Mouse (Mus musculus): ENCODE measurements around the gene Akna.
A peak's percentile ranks its signal among the peaks of the same experiment; 100 is the strongest.

The Akna gene

DNA sequence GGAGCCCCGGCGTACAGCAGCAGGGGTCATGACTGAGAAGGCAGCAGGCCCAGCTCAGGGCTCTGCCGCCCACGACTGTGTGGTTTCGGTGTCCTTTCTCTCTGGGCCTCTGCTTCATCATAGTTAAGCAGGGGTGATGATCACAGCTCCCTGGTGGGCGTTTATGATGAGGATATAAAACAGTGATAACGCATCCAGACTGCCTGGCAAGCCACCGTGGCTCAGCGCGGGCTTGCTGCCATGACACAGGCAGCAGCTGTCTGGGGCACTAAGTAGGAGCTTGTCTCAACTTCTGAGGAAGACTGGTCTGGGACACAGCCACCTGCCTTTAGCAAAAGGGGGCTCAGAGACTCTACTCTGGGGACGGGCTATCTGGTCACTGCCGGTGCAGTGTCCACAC lies 19.7 kb downstream of the Akna start:
- DNase-seq (ENCODE audit: low spot score in 2 of 2): no peak

DNA sequence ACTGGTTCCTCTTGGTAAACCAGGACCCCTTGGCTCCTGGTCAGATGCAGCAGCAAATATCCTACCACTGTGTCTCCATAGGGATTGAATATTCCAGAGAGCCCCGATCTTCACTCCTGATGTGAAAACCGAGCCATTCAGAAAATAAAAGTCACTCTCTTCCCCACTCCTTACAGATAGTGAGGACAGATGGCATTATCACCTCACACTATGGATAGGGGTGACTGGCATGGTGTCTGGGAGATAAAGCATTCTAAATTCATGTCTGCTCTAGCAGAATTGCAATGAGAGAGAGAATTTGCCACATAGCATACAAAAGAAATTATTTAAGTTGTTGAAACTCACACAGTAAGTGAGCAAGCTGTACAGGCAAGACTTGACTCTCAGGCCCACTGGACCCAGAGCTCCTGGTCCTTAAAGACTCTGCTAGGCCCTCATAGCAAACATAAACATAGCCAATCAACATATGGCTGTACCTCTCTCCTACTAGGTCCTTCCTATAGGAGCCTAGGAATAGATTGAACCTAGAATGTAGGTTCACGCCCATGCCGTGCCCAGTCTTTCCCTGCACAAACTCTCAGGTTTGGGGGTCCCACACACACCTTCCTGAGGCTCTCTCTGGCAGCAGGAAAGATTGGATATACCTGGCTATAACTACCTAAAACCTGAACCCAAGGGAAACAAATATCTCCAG lies 20.3 kb downstream of the Akna start:
- DNase-seq (ENCODE audit: low spot score in 2 of 2): no peak

DNA sequence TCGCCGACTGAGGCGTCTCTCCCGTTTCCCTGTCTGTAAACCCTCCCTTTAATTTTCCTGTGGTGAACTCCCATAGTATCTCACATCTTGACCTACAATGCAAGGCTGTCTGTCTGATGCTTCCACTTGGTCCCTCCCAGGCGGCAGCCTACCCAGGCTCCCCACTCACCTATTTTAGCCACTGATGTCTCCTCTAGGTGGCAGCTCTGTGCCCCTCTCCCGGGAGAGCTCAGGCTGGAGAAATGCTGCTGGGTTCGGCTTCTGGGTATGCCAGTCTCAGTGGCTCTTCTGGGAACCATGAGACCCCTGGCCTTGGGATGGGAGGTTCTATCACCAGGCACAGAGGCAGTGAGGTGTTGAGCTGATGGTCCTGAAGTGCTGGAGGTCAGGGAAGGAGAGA lies 25.7 kb downstream of the Akna start:
- no peak for DNase-seq (ENCODE audit: low spot score in 2 of 2)

DNA sequence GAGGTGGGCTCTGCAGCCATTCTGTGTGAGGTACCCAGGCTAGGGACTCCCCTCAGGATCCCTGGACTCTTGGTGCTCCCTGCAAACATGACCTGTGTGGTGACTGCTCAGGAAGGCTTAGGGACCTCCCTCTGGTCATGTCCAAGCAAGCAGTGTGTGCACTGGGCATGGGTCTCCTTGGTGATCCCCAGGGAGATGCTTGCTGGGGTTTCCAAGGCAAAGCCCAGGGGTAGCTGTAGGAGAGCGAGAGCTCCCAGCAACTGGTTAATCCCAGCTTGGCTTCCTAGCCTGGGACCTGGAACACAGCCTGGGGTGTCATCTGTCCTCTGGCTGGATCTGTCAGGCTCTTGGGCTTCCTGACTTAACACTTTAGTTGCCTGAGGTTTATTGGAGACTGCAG lies 27.8 kb downstream of the Akna start:
- no peak for DNase-seq (ENCODE audit: low spot score in 2 of 2)

DNA sequence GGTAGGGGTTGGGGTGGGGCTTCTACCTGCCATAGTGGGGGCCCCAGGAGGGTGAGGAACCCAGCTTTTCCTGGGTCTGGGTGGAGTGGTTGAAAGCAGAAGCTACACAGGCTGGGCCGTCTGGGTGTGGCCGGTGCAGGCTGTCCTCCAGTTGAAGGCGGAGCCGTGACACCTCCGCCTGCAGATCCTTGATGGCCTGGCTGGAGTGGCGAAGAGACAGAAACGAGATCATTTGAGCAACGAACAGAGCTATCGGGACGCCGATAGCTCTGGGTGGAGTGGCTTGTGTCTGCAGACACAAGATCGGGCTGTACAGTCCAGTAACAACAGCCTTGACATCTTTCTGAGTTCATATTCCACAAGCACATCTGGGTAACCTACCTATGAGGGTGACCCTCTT lies 28.8 kb downstream of the Akna start:
- no peak for DNase-seq (ENCODE audit: low spot score in 2 of 2)

DNA sequence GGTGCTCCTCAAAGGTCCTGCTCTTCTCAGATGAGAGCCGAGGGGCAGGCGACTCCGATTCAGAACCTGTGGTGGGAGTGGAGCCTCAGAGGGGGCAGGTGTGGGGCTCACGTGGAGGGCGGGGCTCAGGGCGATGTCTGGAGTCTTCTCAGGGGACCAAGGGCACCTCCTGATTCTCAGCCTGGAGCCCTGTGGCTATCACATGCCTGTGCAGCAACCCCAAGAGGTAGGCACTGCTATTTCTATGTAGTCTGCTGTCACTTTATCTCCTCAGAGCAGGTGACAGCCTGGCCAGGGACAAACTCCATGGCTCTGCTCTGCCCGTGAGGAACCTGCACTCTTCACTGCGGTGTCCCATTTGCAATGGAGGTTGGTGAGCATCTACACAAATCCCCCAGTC lies 29.8 kb downstream of the Akna start:
- no peak for DNase-seq (ENCODE audit: low spot score in 2 of 2)

DNA sequence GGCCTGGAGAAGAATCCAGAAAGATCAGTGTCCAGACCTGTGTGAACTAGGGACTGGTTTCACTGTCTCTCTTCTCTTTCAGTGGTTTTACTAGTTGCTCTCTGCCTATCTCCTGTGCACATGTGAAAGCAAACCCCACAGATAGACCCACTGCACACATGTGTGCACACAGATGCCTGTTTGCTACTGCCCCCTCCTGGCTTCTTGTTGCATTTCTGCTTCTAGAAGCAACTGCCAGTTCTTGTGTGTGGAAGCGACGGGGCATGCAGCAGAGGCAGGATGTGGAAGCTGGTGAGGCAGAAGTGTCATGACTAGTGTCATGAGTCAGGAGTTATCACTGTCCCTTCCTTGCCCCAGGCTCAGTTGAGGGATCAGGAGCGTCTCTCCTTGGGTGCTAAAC lies 31.3 kb downstream of the Akna start:
- DNase-seq (ENCODE audit: low spot score in 2 of 2): no peak

DNA sequence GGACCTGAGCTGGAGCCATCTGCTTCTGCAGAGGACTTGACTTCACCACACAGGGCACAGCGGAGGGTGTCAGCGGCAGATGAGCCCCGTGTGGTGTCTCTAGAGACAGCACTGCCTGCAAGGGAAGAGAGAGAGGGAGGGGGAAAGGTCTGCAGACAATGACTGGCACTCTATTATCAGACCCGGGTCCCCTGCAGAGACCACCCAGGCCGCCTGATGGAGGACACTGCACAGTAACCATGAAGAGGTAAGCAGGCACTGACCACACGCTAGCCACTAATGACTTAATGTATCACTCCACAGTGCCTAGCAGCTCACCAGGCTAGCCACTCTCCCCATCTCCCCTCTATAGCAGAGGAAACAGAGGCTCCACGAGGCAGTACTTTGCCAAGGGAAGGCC lies 32.3 kb downstream of the Akna start:
- no peak for DNase-seq (ENCODE audit: low spot score in 2 of 2)

DNA sequence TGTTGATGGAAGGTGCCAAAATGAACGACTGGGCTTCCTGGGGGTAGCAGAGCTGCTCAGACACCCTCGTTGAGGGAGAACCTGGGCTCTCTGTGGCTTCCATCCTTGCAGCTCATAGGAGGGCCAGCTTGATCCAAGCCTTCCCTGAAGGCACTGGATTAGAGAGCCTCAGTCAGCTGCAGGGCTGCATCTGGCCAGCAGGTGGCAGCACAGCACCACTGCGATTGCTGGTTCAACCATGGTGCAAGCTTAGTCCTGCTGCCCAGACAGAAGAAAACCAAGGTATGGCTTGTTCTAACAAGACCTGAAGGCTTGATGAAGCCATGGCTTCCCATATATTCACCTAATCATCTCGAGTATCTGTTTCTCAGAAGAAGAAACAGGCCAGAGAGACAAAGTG lies 34.6 kb downstream of the Akna start:
- peak; percentile 77 to 84 for DNase-seq (ENCODE audit: low spot score in 2 of 2)

DNA sequence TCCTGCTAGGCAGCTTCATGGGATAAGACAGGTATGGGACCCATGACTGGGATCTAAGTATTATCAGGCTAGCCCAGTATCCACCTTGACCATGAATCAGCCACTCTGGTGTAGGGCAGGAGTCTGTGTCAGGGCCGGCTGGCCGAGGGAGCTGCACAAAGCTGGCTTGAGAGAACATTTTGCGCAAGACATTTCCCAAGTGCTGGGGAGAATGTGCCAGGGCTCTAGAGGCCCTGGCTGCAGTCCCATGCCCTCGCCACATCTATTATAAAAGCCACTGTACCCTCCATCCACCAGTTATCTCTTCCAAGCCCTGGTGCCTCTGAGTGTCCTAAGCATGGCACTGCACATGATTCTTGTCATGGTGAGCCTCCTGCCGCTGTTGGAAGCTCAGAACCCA lies 41.0 kb downstream of the Akna start, which contains the start of gene Orm2:
Gene Orm2, plus strand, starts transcription at position 300 of the 400 bp plus-strand sequence.
- no peak for DNase-seq (ENCODE audit: low spot score in 2 of 2)

DNA sequence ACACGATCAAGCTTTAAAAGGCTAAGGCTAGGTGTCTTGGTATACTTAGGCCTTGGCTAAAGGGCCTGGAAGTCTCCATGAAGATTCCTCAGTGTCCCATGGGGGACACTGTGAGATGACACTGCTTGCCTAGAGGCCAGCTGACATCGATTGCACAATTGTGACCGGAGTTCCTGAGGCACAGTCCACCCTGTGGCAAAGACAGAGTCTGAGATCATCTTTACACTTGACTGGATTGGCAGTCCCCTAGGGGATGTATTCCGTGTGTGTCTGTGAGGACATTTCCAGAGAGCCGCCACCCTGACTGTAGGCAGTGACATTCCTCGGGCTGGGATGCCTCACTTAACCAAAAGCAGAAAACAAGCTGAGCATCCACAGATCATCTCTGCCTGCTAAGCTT lies 43.3 kb downstream of the Akna start:
- DNase-seq (ENCODE audit: low spot score in 2 of 2): no peak

DNA sequence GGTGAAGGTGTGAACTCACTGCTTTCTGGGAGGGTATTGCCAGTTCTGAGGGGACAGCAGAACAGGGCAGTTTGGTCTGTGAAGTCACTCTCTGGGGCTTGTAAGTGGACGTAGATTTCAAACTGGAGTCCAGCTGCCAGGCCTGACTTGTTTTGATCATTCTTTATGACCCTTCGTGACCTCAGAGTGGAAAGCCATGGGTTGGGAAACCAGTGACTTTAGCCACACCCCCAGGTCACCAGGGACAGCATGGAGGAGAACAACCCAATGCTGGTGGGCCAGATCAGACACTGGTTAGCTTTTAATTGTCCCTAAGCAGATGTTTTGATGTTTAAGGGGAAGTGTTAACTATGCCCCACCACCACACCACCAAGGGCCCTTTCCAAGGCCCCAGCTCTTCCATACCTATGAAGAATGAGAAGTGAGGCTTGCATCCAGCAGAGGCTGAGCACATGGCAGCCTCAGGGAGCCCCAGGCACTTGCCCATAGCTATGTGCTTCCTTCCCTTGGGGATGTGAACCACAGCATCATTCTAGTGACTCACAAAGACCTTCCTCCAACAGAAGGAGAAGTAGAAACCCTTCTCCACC lies 46.1 kb downstream of the Akna start:
- no peak for DNase-seq (ENCODE audit: low spot score in 2 of 2)

DNA sequence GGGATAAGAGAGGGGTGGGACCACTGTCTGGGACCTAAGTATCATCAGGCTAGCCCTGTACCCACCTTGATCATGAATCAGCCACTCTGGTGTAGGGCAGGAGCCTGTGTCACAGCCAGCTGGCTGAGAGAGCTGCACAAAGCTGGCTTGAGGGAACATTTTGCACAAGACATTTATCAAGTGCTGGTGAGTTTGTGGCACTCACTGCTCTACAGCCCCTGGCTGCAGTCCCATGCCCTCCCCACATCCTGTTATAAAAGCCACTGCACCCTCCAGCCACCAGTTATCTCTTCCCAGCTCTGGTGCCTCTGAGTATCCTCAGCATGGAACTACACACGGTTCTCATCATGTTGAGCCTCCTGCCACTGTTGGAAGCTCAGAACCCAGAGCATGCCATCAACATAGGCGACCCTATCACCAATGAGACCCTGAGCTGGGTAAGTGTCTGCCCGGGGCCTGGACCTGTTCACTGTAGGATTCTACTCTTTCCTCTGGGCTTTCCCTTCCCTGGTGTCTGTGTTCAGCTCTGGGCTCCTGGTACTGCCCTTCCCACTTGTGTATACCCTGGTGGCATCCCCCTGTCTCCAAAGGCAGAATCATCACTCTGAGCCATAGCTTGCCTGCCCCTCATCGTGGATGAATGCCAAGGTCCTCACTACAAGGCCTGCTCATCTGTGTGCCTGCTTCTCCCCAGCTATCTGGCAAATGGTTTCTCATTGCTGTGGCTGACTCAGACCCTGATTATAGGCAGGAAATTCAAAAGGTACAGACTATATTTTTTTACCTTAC lies 47.1 kb downstream of the Akna start, which contains the start of gene Orm3:
Gene Orm3, plus strand, starts transcription at position 286 of the 789 bp plus-strand sequence.
- DNase-seq (ENCODE audit: low spot score in 2 of 2): no peak

DNA sequence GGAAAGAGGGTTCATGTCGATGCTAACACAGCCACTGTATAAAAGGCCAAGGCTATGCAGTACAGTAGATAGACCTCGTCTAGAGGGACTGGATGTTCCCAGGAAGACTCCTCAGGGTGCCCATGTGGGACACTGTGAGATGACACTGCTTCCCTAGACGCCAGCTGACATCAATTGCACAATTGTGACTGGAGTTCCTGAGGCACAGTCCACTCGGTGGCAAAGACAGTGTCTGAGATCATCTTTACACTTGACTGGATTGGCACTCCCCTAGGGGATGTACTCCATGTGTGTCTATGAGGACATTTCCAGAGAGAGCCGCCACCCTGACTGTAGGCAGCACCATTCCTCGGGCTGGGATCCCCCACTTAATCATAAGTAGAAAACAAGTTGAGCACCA lies 54.6 kb downstream of the Akna start:
- DNase-seq (ENCODE audit: low spot score in 2 of 2): no peak

DNA sequence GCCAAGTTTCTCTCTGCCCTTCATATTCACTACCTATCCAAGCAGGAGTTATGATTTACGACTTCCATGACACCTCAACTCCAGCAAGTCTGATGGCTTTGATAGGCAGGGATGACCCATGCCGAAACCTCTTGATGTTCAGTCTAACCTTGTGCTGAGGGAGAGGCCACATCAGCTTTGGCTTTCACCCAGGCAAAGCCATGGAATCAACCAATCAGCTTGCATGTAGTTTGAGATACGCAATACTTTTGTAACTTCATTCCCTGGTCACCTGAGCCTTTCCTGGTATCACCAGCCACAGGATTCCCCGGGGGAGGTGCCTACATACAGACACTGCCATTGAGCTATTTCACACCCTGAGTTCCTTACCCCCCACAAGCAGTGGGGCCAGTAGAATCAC lies 56.5 kb downstream of the Akna start:
- no peak for DNase-seq (ENCODE audit: low spot score in 2 of 2)

DNA sequence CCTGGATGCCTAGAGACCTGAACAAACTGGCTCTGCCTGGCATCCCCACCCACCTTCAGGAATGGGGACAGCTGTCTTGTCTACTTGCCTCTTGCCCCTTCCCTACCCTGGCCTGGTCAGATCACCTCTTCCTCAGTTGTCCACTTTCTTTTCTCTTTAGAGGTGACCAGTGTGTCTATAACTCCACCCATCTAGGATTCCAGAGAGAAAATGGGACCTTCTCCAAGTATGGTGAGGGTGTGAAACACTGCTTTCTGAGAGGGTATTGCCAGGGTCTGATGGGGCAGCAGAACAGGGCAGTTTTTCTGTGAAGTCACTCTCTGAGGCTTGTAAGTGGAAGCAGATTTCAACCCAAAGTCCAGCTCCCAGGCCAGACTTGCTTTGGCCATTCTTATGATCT lies 57.9 kb downstream of the Akna start:
- DNase-seq (ENCODE audit: low spot score in 2 of 2): no peak

DNA sequence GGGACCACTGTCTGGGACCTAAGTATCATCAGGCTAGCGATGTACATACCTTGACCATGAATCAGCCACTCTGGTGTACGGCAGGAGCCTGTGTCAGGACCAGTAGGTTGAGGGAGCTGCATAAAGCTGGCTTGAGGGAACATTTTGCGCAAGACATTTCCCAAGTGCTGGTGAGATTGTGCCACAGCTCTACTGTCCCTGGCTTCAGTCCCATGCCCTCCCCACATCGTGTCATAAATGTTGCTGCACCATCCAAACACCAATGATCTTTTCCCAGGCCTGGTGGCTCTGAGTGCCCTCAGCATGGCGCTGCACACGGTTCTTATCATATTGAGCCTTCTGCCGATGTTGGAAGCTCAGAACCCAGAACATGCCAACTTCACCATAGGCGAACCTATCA lies 58.9 kb downstream of the Akna start, which contains the start of gene Orm1:
Gene Orm1, plus strand, starts transcription at position 266 of the 400 bp plus-strand sequence.
- no peak for DNase-seq (ENCODE audit: low spot score in 2 of 2)

DNA sequence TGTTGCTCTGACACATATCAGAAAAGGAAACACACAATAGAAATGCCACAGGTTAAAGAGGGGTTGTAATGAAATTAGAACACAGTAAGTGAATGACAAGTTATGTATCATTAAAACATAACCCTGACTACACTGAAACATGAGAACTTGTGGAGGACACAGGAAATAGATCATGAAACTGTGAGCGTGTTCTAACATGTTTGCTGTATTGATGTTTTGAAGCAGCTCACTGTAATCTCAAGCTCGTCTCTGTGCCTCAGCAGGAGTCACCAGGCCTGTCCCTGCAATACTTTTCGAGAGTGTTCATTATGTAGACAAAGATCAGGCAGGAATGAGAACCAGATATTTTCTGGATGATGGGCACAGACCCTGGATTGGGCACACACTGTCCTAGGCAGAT lies 59.5 kb downstream of the Akna start:
- no peak for DNase-seq (ENCODE audit: low spot score in 2 of 2)

DNA sequence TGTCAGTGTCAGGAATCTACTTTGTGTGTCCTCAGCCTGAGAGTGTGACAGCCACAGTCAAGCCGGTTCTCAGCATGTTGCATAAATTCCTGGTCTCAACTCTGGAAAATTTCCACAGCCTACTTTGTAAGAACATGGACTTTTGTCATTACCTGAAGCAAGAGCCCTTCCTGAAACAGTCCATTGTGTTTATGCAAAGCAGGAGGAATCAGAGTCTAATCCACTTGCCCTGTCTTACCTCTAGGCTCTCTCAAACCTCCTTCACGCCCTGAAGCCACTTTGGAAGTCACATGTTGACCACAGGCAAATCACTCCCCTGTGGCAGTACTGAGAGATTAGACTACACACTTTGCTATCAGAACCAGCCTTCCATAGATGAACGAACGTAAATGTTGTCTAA lies 60.7 kb downstream of the Akna start:
- no peak for DNase-seq (ENCODE audit: low spot score in 2 of 2)

DNA sequence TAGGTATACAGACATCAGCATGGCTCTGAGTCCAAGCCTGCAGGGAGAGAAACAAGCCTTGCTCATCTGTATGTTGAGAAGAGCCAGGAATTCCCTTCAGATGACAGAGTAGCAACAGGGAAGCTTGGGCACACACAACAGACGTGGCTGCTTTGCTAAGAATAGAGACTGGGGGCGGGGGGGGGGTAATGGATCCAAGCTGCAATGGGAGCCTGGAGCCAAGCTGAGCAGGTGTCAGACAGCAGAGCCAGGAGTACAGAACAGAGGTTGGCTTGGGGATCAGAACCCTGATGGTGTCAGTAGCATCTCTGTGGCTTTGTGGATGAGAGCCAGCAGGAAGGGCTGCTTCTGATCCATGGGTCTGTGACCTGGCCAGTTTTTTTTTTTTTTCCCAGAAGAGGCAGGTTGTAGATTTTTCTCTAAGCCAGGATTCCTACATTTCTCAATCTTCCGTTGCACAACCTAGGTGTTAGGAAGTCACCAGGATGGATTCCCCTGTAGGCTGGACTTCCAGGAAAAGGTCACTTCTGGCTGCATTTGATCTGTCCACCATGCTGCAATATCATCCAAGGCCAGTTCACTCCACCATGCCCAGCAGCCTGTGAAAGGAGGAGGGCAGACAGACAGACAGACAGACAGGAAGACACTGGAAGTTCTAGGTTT lies 64.6 kb downstream of the Akna start:
- DNase-seq (ENCODE audit: low spot score in 2 of 2): no peak

DNA sequence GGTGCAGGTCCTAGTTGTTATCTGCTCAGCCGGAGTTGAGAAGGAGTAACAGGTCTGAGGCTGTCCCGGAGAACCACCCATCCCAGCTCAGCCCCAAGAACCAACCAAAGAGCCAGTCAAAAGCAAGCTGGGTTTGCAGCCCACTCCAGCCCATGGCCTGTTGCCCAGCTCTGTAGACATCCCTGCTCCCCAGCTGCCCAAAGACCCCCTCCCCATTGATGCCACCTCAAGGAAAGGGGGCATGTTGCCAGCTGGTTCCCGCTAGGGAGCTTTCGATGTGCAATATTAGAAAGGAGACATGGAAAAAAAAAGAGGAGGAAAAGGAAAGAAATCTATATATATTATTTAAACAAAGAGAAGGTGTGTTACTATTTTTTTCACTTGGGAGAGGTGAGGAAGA lies 69.8 kb downstream of the Akna start:
- no peak for DNase-seq (ENCODE audit: low spot score in 2 of 2)

DNA sequence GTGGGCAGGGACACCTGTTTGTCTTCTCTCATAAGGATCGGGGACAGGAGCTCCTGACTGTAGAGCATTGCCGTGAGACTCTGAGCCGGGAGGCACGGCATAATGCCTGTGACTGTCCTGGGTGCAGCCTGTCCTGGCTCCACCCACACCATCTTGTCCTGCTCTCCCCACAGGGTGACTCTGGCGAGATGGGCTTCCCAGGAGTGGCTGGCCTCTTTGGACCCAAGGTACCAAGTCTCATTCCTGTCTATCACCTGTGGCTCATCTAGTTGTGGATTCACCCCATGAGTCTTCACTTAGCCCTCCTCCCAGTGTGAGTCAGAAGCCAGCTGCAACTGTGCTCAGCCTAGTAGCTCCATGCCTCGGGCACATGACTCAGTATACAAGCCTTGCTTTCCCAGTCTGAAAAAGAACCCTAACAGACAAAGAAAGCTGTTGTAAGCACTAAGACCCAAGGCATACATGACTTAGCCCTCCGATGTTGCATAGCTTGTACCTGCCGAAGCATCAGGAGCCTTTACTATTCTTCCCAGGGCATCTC lies 79.8 kb downstream of the Akna start:
- no peak for DNase-seq (ENCODE audit: low spot score in 2 of 2)

Measured in right cerebral cortex, postnatal 36 days (tissue).